Mouse (Mus musculus): ENCODE results near the gene Abca8b.
"Not testable (repeated sequence)": the region's sequence is repeated elsewhere in the genome, so short reads cannot be mapped to it uniquely, and the experiment has no call there.

The Abca8b gene

GRCm38 (mm10) chr11:109916654-109917053 lies 79.0 kb downstream of the Abca8b start:
- DNase-seq (ENCODE audit: low read depth, low spot score), result no peak

DNA sequence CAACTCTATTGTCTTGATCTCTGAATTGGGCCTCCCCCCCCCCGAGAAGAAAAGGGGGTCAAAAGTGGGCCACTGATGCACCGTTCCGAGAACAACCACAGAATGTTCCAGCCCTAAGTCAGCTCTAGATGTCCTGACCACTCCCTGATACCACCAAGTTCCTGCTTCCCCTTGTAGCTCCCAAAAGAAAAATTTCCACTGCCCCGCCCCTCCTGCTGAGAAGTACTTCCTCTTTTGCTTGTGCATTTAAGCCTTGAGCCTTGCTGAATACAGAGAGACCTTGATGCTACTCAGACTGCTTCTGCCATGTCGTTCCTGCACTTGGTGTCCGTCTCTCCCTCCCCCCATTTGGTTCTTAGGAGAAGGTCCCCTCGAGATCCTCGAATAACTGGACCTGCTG lies 82.5 kb downstream of the Abca8b start:
- DNase-seq (ENCODE audit: low read depth, low spot score), result not testable (repeated sequence)

DNA sequence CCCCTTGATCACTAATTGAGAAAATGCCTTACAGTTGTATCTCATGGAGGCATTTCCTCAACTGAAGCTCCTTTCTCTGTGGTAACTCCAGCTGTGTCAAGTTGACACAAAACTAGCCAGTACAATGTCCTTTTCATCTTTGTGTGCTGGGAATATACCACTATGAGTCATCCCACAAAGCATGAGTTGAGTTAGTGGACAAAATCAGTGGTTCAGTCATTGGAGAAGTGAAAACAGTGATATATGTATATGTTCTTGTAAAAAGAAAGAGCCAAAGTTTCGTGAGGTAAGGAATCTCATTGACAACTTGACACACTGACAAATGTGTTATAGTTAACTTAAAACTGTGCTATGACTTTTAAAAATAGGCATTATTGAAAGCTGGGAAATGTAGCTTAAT lies 83.5 kb downstream of the Abca8b start:
- not testable (repeated sequence) for DNase-seq (ENCODE audit: low read depth, low spot score)

- DNase-seq (ENCODE audit: low read depth, low spot score), result peak; percentile 79
Observed at GRCm38 (mm10) chr11:109909801-109910200, 85.8 kb downstream of the Abca8b start.

- no peak for DNase-seq (ENCODE audit: low read depth, low spot score)
Observed at GRCm38 (mm10) chr11:109908207-109909031, 87.2 kb downstream of the Abca8b start.

DNA sequence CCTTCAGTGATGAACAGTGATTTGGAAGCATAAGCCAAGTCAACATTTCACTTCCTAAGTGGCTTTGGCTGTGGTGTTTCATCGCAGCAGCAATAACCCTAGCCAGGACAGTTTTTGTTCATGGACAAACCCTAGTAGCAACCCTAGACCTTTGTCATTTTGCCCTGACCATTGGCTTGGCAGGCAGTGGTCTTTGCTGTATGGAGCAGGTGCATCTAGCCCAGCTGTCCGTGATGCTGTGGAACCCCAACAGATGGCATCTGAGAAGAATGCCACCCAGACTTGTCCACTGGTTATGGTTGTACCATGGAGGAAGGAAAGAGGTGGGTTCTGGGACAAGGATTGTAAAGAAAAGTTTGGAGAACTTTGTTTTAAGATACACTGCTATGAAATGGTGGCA lies 88.1 kb downstream of the Abca8b start:
- DNase-seq (ENCODE audit: low read depth, low spot score), result no peak

DNA sequence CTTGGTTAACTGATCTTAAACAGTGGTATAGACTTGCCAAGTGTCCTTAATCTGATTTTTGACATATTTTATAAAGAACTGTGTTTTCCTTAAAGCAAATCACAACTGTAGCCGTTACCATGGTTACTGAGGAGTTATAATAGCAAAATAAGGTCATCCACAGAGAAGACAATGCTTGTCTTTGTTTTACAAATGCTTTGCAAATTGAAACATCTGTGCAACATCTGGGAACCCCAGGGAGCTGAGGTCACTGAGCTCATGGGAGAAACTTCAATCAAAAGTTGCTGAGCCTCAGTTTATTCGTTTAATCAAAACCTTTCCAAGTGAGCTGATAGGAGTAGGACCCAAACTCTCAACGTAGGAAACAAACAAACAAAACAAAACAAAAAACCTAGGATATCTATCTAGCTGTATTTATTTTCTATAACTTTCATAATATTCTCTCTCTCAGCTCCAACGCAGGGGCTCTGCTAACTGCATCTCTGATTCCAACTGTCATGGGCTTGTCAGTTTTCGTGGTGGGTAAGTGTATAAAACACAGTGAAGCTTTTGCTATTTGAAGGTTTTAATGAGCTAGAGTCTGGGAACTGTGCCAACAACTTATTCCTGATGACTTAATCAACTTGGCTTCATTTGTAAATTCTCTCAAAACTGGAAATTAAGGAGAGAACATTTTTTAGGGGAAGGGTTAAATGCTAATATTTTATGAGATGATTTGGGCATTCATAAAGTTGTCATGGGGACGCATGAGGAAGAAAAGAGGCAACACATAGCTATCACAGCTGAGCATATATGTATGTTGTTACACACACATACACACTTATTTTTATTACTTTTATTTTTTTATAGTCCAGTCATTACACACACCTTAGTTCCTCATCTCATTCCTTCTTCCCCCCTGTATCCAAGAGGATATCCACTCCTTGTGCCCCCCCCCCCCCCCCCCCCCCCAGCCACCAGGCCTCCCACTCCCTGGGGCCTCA lies 92.7 kb downstream of the Abca8b start:
- peak; percentile 70 for DNase-seq (ENCODE audit: low read depth, low spot score)

- no peak for DNase-seq (ENCODE audit: low read depth, low spot score)
Observed at GRCm38 (mm10) chr11:109900491-109901241, 95.0 kb downstream of the Abca8b start.

- DNase-seq (ENCODE audit: low read depth, low spot score), result no peak
Observed at GRCm38 (mm10) chr11:109898791-109899467, 96.7 kb downstream of the Abca8b start.

GRCm38 (mm10) chr11:109895952-109896530 lies 99.6 kb downstream of the Abca8b start:
- peak; percentile 66 for DNase-seq (ENCODE audit: low read depth, low spot score)

DNA sequence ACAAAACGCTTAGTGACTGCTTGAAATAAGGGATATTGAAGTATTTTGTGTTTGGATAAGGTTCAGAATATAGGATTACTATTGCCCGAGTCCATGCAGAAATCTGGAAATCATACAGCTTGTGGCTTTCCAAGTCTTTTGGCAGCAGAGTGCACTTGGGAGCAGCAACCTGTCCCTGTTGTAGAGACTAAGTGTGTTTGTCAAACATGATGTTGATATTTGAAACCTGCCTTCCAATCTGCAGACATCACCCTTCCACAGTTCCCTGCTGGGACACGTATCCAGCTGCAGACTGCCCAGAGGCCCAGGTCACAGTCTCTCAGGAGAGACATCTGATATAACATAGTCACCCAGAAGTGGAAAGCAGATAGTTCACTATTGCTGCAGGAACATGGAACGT lies 100.1 kb downstream of the Abca8b start:
- DNase-seq (ENCODE audit: low read depth, low spot score), result peak; percentile 86

DNA sequence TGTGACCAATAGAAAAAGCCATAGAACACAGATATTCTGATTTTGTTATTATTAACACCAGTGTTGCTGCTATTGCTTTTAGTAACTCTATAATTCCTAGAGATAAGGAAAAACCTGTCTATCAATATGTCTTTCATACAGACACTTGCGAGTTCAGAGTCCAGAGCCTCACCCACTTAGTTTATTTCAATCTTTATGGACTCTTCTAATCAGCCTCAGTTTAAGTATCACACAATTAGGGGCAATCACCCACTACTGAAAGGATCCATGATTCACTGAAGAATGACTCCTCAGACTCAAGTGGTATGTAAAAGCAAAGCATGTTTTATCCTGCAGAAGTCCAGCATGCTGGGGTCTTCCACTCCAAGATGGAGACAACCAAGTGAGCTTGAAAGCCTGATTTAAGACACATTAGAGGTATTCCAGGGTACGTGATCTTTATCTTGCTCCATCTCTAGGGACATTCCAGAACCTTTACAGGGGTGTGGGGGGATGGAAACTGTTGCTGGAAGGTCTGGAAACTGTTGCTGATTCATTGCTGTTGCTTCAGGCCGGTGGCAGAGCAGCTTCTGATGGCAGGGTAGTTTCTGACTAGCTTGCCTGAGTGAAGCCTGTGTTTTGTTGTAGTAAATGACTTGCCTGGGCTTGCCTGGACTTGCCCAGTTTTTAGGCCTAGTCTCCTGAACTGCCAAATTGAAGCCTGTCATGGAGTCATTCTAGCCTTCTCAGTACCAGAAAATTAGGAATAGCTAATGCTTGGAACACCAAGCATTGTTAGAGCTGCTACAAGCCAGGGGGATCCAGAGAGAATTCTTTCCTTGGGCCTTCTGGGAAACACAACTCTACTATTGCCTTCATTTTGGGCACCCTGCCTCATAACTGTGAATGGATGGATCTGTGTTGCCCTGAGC lies 101.5 kb downstream of the Abca8b start:
- DNase-seq (ENCODE audit: low read depth, low spot score), result no peak

DNA sequence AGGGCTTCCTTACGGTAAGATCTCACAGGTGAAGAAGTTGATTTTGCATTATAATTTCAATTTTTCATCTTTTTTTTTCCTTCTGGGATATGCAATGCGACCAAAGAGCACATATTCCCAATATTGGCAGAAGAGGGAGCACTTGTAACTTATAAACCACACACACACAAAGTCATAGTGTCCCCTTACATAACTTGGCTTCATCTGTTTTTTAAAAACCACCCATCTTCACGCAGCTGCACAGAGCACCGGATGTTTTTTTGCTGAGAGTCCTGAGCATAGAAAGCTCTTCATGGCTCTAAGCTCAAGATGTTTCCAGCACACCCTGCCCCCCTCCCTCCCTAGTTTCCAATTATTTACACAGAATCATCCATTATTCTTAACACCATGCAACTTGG lies 103.7 kb downstream of the Abca8b start:
- DNase-seq (ENCODE audit: low read depth, low spot score), result peak; percentile 89

- peak; percentile 60 for DNase-seq (ENCODE audit: low read depth, low spot score)
Observed at GRCm38 (mm10) chr11:109891371-109891988, 104.2 kb downstream of the Abca8b start.

DNA sequence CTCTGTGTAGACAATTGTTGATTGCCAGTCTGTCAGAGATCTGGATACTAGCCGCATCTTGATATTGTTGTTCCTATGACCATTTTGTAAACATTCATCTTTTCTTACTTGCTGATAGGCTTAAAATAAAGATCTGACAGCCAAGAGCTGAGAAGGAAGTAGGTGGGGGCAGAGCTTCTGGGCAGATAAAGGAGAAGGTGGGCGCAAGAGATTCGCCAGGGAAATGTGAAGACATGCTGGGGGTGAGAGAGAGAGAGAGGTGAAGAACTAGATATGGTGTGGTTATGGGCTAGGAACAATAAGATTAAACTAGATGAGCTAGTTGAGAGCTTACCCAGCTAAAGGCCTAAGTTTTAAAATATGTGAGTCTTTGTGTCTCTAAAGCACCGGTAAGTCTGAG lies 106.0 kb downstream of the Abca8b start:
- no peak for DNase-seq (ENCODE audit: low read depth, low spot score)

- DNase-seq (ENCODE audit: low read depth, low spot score), result no peak
Observed at GRCm38 (mm10) chr11:109886757-109887156, 108.9 kb downstream of the Abca8b start.

- no peak for DNase-seq (ENCODE audit: low read depth, low spot score)
Observed at GRCm38 (mm10) chr11:109885521-109885920, 110.1 kb downstream of the Abca8b start.

GRCm38 (mm10) chr11:109884801-109885200 lies 110.8 kb downstream of the Abca8b start:
- DNase-seq (ENCODE audit: low read depth, low spot score), result peak; percentile 93

- DNase-seq (ENCODE audit: low read depth, low spot score), result no peak
Observed at GRCm38 (mm10) chr11:109884126-109884525, 111.5 kb downstream of the Abca8b start.

Data from skeletal muscle tissue, adult 2 months (tissue).